Mouse (Mus musculus) brain, embryonic 14.5 days (tissue): ENCODE data around the gene Plg.

ENCODE experiments used
- CTCF ChIP-seq: fragments of 200-500 bp; IDR thresholded peaks from 2 replicates; pipeline ENCODE4 v1.5.1; 2012; ENCODE audit warnings: inconsistent platforms, mild to moderate bottlenecking, moderate library complexity, borderline replicate concordance; ENCODE audit not compliant: insufficient read depth, insufficient read length; ENCODE audit errors: extremely low read depth
- POLR2A ChIP-seq: fragments of 200-500 bp; IDR thresholded peaks from 2 replicates; pipeline ENCODE4 v1.6.1; 2012; ENCODE audit warnings: mild to moderate bottlenecking, inconsistent platforms, borderline replicate concordance; ENCODE audit not compliant: poor library complexity, insufficient read depth, insufficient read length, severe bottlenecking; ENCODE audit errors: extremely low read depth

GRCm38 (mm10) chr17:12380287-12380686 lies 1.9 kb downstream of the Plg start:
- TF ChIP-seq CTCF (no peak), POLR2A (no peak)
